9 mouse cellular contexts compared by ENCODE assay signal in genomic region chr3:101405495-101405894, GRCm38 (mm10). TPM values are rescaled to one million over a fixed set of nuclear protein-coding genes. Genes with fewer than 3 reads are reported as not detected.
DNase-seq lines count a peak whose midpoint lies in the region; TF ChIP-seq lines count a peak whose summit lies in the region.
"Had no signal": no experiment of that assay in that cellular context is flagged by ENCODE, and none has a peak within 500 bp of the region (broad histone marks: within the 10 kb centered on the region; RNA-seq: fewer than 3 reads in every experiment).

No protein-coding gene starts in this region.

- TF ChIP-seq CTCF in layer of hippocampus, adult 2 months (conservative IDR thresholded peaks at IDR 0.05) = peak; percentile 58

- peak overlapping the region; percentile 73; the same call in 1 of the 2 replicates for H3K27ac ChIP-seq in layer of hippocampus, adult 2 months
- H3K27ac ChIP-seq: midbrain, embryonic 12.5 days had no signal

- peak; percentile 51 to 65 for DNase-seq in kidney, postnatal 4 days
- no peak for DNase-seq in kidney, adult 8-10 months
- DNase-seq in frontal cortex, postnatal 10 days (ENCODE audit: low spot score in 2 of 2) = peak; percentile 54 to 73
- peak; percentile 86 to 90 for DNase-seq in layer of hippocampus, adult 2 months (ENCODE audit: low spot score in 2 of 2)
- peak; percentile 82 for DNase-seq in lung, postnatal 10 days
- DNase-seq in spleen, postnatal 4 days (ENCODE audit: low spot score in 2 of 2) = no peak
- no peak for DNase-seq in thymus, postnatal 10 days (ENCODE audit: low spot score in 2 of 2)
- no peak for DNase-seq in kidney, adult 18-20 months

- no peak overlapping the region for H3K4me3 ChIP-seq in layer of hippocampus, adult 2 months
- H3K4me3 ChIP-seq: midbrain, embryonic 12.5 days had no signal

RNA-seq across cellular contexts. Expression of gene Igsf3, which starts 28.6 kb away (rescaled TPM):
- total RNA-seq in layer of hippocampus, adult 2 months (2021) = 10 to 100 TPM; 19.4 to 20.6 TPM

Comparison
In these comparisons a context has a peak if more than half of its experiments do, and no peak if none do; other contexts are left out.
1. DNase-seq: peak in kidney, postnatal 4 days (2 of 2), frontal cortex, postnatal 10 days (2 of 2), layer of hippocampus, adult 2 months (2 of 2) and lung, postnatal 10 days (single experiment); none in kidney, adult 8-10 months (0 of 2), spleen, postnatal 4 days (0 of 2), thymus, postnatal 10 days (0 of 2) and kidney, adult 18-20 months (single experiment).